Comparison of ENCODE assay signal across 15 mouse cellular contexts in genomic region chr4:106858357-106859088, GRCm38 (mm10). TPM values are rescaled to one million over a fixed set of nuclear protein-coding genes. Genes with fewer than 3 reads are reported as not detected.
DNase-seq lines count a peak whose midpoint lies in the region; ATAC-seq and TF ChIP-seq lines count a peak whose summit lies in the region.
"Had no signal": no experiment of that assay in that cellular context is flagged by ENCODE, and none has a peak within 500 bp of the region (broad histone marks: within the 10 kb centered on the region; RNA-seq: fewer than 3 reads in every experiment).

No protein-coding gene starts in this region.

- no peak overlapping the region for H3K9ac ChIP-seq in limb, embryonic 12.5 days (replicated peaks)
- H3K9ac ChIP-seq: embryonic facial prominence, embryonic 13.5 days; heart, embryonic 15.5 days; liver, embryonic 12.5 days; midbrain, embryonic 15.5 days had no signal

- WGBS in heart, embryonic 10.5 days, result 59% methylated on average over 12 of the region's 13 CpGs
- WGBS in kidney, adult 2 months, result 68% methylated on average over 13 of the region's 13 CpGs
- WGBS in limb, embryonic 12.5 days, result 78% methylated on average over 13 of the region's 13 CpGs

- DNase-seq in heart, embryonic 10.5 days (ENCODE audit: low spot score), result no peak
- DNase-seq in heart, postnatal 14 days, result no peak
- DNase-seq in kidney, postnatal 4 days, result peak; percentile 43 to 58
- no peak for DNase-seq in kidney, adult 2 months
- peak; percentile 87 for DNase-seq in R1 (ENCODE audit: low read depth, low spot score)
- no peak for DNase-seq in ovary, adult 18-20 months (ENCODE audit: low spot score)
- DNase-seq: adrenal gland, adult 8-10 months; cerebellum, adult 2 months; gastrocnemius, adult 2 months; lung, embryonic 14.5 days had no signal

- no peak for ATAC-seq in limb, embryonic 12.5 days (ENCODE audit: insufficient number of reproducible peaks, insufficient read depth, low FRiP score, low TSS enrichment, low read depth)
- ATAC-seq: liver, embryonic 12.5 days; midbrain, embryonic 15.5 days had no signal

- H3K27me3 ChIP-seq in heart, embryonic 10.5 days (ENCODE audit: insufficient read depth, poor library complexity, severe bottlenecking), result peaks cover 7% of the 10 kb centered on the region; the same call in 1 of the 2 replicates
- H3K27me3 ChIP-seq in kidney, adult 2 months (replicated peaks; ENCODE audit: control insufficient read depth, insufficient read depth, low read length), result no peaks in the 10 kb centered on the region
- no peaks in the 10 kb centered on the region for H3K27me3 ChIP-seq in limb, embryonic 12.5 days
- H3K27me3 ChIP-seq: embryonic facial prominence, embryonic 13.5 days; heart, embryonic 15.5 days had no signal

- intact Hi-C loops in heart, postnatal 14 days (cut with DNase I), result no loop called here

- H3K36me3 ChIP-seq in heart, embryonic 10.5 days, result no peaks in the 10 kb centered on the region
- H3K36me3 ChIP-seq in kidney, adult 2 months (ENCODE audit: control insufficient read depth, insufficient read depth, low read length), result no peaks in the 10 kb centered on the region
- no peaks in the 10 kb centered on the region for H3K36me3 ChIP-seq in limb, embryonic 12.5 days
- H3K36me3 ChIP-seq: embryonic facial prominence, embryonic 13.5 days; heart, embryonic 15.5 days; liver, embryonic 12.5 days; midbrain, embryonic 15.5 days had no signal

- peaks cover 79% of the 10 kb centered on the region for H3K4me1 ChIP-seq in heart, embryonic 10.5 days
- H3K4me1 ChIP-seq in kidney, adult 2 months (ENCODE audit: control insufficient read depth, insufficient read depth, low read length), result peaks cover 9% of the 10 kb centered on the region
- H3K4me1 ChIP-seq in limb, embryonic 12.5 days (replicated peaks), result peaks cover 77% of the 10 kb centered on the region

- H3K9me3 ChIP-seq in heart, embryonic 10.5 days, result no peaks in the 10 kb centered on the region
- H3K9me3 ChIP-seq in limb, embryonic 12.5 days, result 0 out of 2 replicates have a peak, but pooled peaks cover 4% of the 10 kb centered on the region
- H3K9me3 ChIP-seq: heart, embryonic 15.5 days; liver, embryonic 12.5 days; midbrain, embryonic 15.5 days had no signal

- peak overlapping the region; percentile 91 for H3K27ac ChIP-seq in heart, embryonic 10.5 days
- H3K27ac ChIP-seq in kidney, adult 2 months (ENCODE audit: insufficient read depth, low read depth, low read length), result no peak overlapping the region
- peak overlapping the region; percentile 64 for H3K27ac ChIP-seq in limb, embryonic 12.5 days
- H3K27ac ChIP-seq: liver, embryonic 12.5 days; midbrain, embryonic 15.5 days had no signal

- no peak for TF ChIP-seq POLR2A in kidney, adult 2 months (IDR thresholded peaks at IDR 0.05; ENCODE audit: low read depth, low read length)

- no peak for TF ChIP-seq CTCF in kidney, adult 2 months (conservative IDR thresholded peaks at IDR 0.05; ENCODE audit: insufficient read depth, insufficient read length, low read depth, low read length)

- H3K4me2 ChIP-seq in limb, embryonic 12.5 days, result no peak overlapping the region
- H3K4me2 ChIP-seq: embryonic facial prominence, embryonic 13.5 days; heart, embryonic 15.5 days; liver, embryonic 12.5 days; lung, embryonic 14.5 days; midbrain, embryonic 15.5 days had no signal

- no peak overlapping the region for H3K4me3 ChIP-seq in heart, embryonic 10.5 days
- H3K4me3 ChIP-seq in kidney, adult 2 months (ENCODE audit: insufficient read depth, low read depth, low read length), result no peak overlapping the region
- H3K4me3 ChIP-seq in limb, embryonic 12.5 days (replicated peaks), result no peak overlapping the region
- H3K4me3 ChIP-seq: embryonic facial prominence, embryonic 13.5 days; gastrocnemius, adult 2 months; heart, embryonic 15.5 days; liver, embryonic 12.5 days; midbrain, embryonic 15.5 days had no signal

RNA-seq across cellular contexts. Expression of gene Ssbp3, which starts 52.0 kb away (rescaled TPM):
- polyA plus RNA-seq in heart, embryonic 10.5 days (2016; fragmentation: Nextera tagmentation; extraction: Ambion mirVana), result 69.6 and 139 TPM in 2 replicates
- total RNA-seq in heart, postnatal 14 days (2021), result 10 to 100 TPM; 42.5 to 46.9 TPM
- 44.6 and 48.6 TPM in 2 replicates for polyA plus RNA-seq in kidney, adult 2 months (2012; rRNA removed)
- polyA plus RNA-seq in limb, embryonic 12.5 days (2016; fragmentation: Nextera tagmentation; extraction: Ambion mirVana), result 278 and 295 TPM in 2 replicates

RNA-seq across cellular contexts. Expression of gene Acot11, which starts 53.7 kb away (rescaled TPM):
- 3.5 and 5.6 TPM in 2 replicates for polyA plus RNA-seq in heart, embryonic 10.5 days (2016; fragmentation: Nextera tagmentation; extraction: Ambion mirVana)
- total RNA-seq in heart, postnatal 14 days (2021), result 10 to 100 TPM; 27.8 to 30.3 TPM
- 18.2 and 20.2 TPM in 2 replicates for polyA plus RNA-seq in kidney, adult 2 months (2012; rRNA removed)
- polyA plus RNA-seq in limb, embryonic 12.5 days (2016; fragmentation: Nextera tagmentation; extraction: Ambion mirVana), result 4.6 and 6.8 TPM in 2 replicates

Comparison
In these comparisons a context has a peak if more than half of its experiments do, and no peak if none do; other contexts are left out.
1. DNase-seq: peak in kidney, postnatal 4 days (2 of 2) and R1 (single experiment); none in heart, embryonic 10.5 days (single experiment), heart, postnatal 14 days (0 of 2), kidney, adult 2 months (single experiment) and ovary, adult 18-20 months (single experiment).